Mouse (Mus musculus) ES-Bruce4 (cell line): ENCODE data around the gene Canx. TPM values are rescaled to one million over a fixed set of nuclear protein-coding genes. Genes with fewer than 3 reads are reported as not detected.

Source experiments
- H3K27ac ChIP-seq: 2 replicates; pipeline ENCODE4 v1.5.1; 2012; ENCODE audit warnings: low read length, inconsistent platforms; ENCODE audit not compliant: insufficient read depth
- H3K27me3 ChIP-seq: 2 replicates; pipeline ENCODE4 v1.6.1; 2012; ENCODE audit warnings: mild to moderate bottlenecking, low read length, inconsistent platforms; ENCODE audit not compliant: control insufficient read depth, poor library complexity, insufficient read depth, severe bottlenecking
- H3K36me3 ChIP-seq: 2 replicates; pipeline ENCODE4 v1.6.1; 2012; ENCODE audit warnings: inconsistent platforms, mild to moderate bottlenecking, low read length, moderate library complexity; ENCODE audit not compliant: control insufficient read depth, poor library complexity, insufficient read depth, severe bottlenecking
- H3K4me1 ChIP-seq: one replicate; pipeline ENCODE4 v1.8.1; 2011; ENCODE audit warnings: low read length; ENCODE audit not compliant: control insufficient read depth, insufficient read depth
- H3K4me3 ChIP-seq: 2 replicates; pipeline ENCODE4 v1.5.1; 2011; ENCODE audit warnings: low read depth, mild to moderate bottlenecking, low read length
- H3K9ac ChIP-seq: 2 replicates; pipeline ENCODE4 v1.6.1; 2012; ENCODE audit warnings: low read depth, mild to moderate bottlenecking, inconsistent platforms; ENCODE audit not compliant: poor library complexity, severe bottlenecking
- H3K9me3 ChIP-seq: replicated peaks from 2 replicates; pipeline ENCODE4 v1.6.1; 2012; ENCODE audit warnings: mild to moderate bottlenecking, low read length, inconsistent platforms; ENCODE audit not compliant: control insufficient read depth, poor library complexity, insufficient read depth, severe bottlenecking
- CTCF ChIP-seq: IDR thresholded peaks from one replicate; pipeline ENCODE4 v1.8.1; 2011; ENCODE audit warnings: low read depth, low read length
- EP300 ChIP-seq: IDR thresholded peaks from 2 replicates; pipeline ENCODE4 v1.6.1; 2011; ENCODE audit warnings: low read depth, low read length; ENCODE audit not compliant: insufficient read depth
- POLR2A ChIP-seq: IDR thresholded peaks from one replicate; pipeline ENCODE4 v1.8.1; 2011; ENCODE audit warnings: low read length; ENCODE audit not compliant: insufficient read depth
- polyA plus RNA-seq: library from polyadenylated mRNA; stranded (reverse); fragments of >200 nt; gene quantifications from 2 replicates; pipeline ENCODE4 v1.2.4, GENCODE M21; 2011; ENCODE audit warnings: low read depth; ENCODE audit not compliant: missing spikeins, insufficient read depth, insufficient read length

Gene Canx
- polyA plus RNA-seq, 1 experiment: 681 TPM

- H3K9ac ChIP-seq: no peak overlapping the region
- peaks cover 3% of the 10 kb centered on the region for H3K4me1 ChIP-seq
- H3K36me3 ChIP-seq: peaks cover 10% of the 10 kb centered on the region
These were observed 59.5 kb downstream of the Canx start for GRCm38 (mm10) chr11:50265931-50266330.

GRCm38 (mm10) chr11:50263198-50263597, 62.3 kb downstream of the Canx start:
- H3K27ac ChIP-seq: no peak overlapping the region
- H3K27me3 ChIP-seq: no peaks in the 10 kb centered on the region
- TF ChIP-seq CTCF: no peak
- TF ChIP-seq EP300: no peak
- TF ChIP-seq POLR2A: no peak
- peaks cover 3% of the 10 kb centered on the region for H3K4me1 ChIP-seq
- no peak overlapping the region for H3K9ac ChIP-seq
- H3K4me3 ChIP-seq: no peak overlapping the region
- H3K9me3 ChIP-seq: no peaks in the 10 kb centered on the region
- peaks cover 13% of the 10 kb centered on the region for H3K36me3 ChIP-seq

More at GRCm38 (mm10) chr11:50265931-50266330, 59.5 kb downstream of the Canx start:
- no peaks in the 10 kb centered on the region for H3K27me3 ChIP-seq
- no peak overlapping the region for H3K4me3 ChIP-seq
- TF ChIP-seq POLR2A (no peak), CTCF (no peak)
- H3K9me3 ChIP-seq: no peaks in the 10 kb centered on the region
- H3K27ac ChIP-seq: no peak overlapping the region

GRCm38 (mm10) chr11:50262020-50262419, 63.5 kb downstream of the Canx start:
- no peaks in the 10 kb centered on the region for H3K27me3 ChIP-seq
- H3K27ac ChIP-seq: no peak overlapping the region
- H3K4me3 ChIP-seq: no peak overlapping the region
- H3K9me3 ChIP-seq: no peaks in the 10 kb centered on the region
- peaks cover 2% of the 10 kb centered on the region for H3K4me1 ChIP-seq
- H3K9ac ChIP-seq: no peak overlapping the region
- H3K36me3 ChIP-seq: peaks cover 13% of the 10 kb centered on the region
- peak; percentile 64 for TF ChIP-seq CTCF
- no peak for TF ChIP-seq POLR2A
- TF ChIP-seq EP300: no peak

- no peaks in the 10 kb centered on the region for H3K4me1 ChIP-seq
- no peak overlapping the region for H3K27ac ChIP-seq
- no peaks in the 10 kb centered on the region for H3K9me3 ChIP-seq
- no peaks in the 10 kb centered on the region for H3K27me3 ChIP-seq
- H3K36me3 ChIP-seq: peaks cover 2% of the 10 kb centered on the region; the same call in 1 of the 2 replicates
- TF ChIP-seq EP300: no peak
- TF ChIP-seq POLR2A: no peak
- no peak for TF ChIP-seq CTCF
- H3K4me3 ChIP-seq: no peak overlapping the region
- H3K9ac ChIP-seq: no peak overlapping the region
These were observed 67.2 kb downstream of the Canx start for GRCm38 (mm10) chr11:50258310-50258709.

- no peak overlapping the region for H3K9ac ChIP-seq
- no peaks in the 10 kb centered on the region for H3K27me3 ChIP-seq
- no peak overlapping the region for H3K27ac ChIP-seq
- H3K4me1 ChIP-seq: peaks cover 2% of the 10 kb centered on the region
- no peak overlapping the region for H3K4me3 ChIP-seq
- TF ChIP-seq EP300 (no peak), POLR2A (no peak), CTCF (no peak)
- no peaks in the 10 kb centered on the region for H3K9me3 ChIP-seq
- H3K36me3 ChIP-seq: peaks cover 2% of the 10 kb centered on the region; the same call in 1 of the 2 replicates
These were observed 68.9 kb downstream of the Canx start for GRCm38 (mm10) chr11:50256615-50257014.

GRCm38 (mm10) chr11:50254010-50254580, 71.4 kb downstream of the Canx start:
- TF ChIP-seq POLR2A: no peak
- no peak for TF ChIP-seq CTCF
- peaks cover 2% of the 10 kb centered on the region; the same call in 1 of the 2 replicates for H3K36me3 ChIP-seq
- H3K4me3 ChIP-seq: peak overlapping the region; percentile 52
- no peaks in the 10 kb centered on the region for H3K27me3 ChIP-seq
- H3K4me1 ChIP-seq: peaks cover 4% of the 10 kb centered on the region
- no peaks in the 10 kb centered on the region for H3K9me3 ChIP-seq
- H3K27ac ChIP-seq: no peak overlapping the region
- H3K9ac ChIP-seq: peak overlapping the region; percentile 51; the same call in 1 of the 2 replicates
